Mouse (Mus musculus) kidney, postnatal 0 days (tissue): ENCODE data around the gene Sec14l4. TPM values are rescaled to one million over a fixed set of nuclear protein-coding genes. Genes with fewer than 3 reads are reported as not detected.

ENCODE experiments used
- ATAC-seq: fragments of 200-750 bp; cut with Nextera tagmentation; replicated peaks from 2 replicates; pipeline ENCODE4 v1.8.0; 2017; ENCODE audit warnings: low read depth, moderate number of reproducible peaks, moderate TSS enrichment, moderate library complexity; ENCODE audit not compliant: low FRiP score
- DNase-seq: peaks from one replicate; pipeline ENCODE4 v3.0.0-alpha.2; 2016; ENCODE audit warnings: low spot score
- H3K27ac ChIP-seq: fragments of 300-500 bp; sonication (generic); 2 replicates; pipeline ENCODE4 v1.5.1; 2014; ENCODE audit warnings: mild to moderate bottlenecking
- H3K27me3 ChIP-seq: fragments of 300-500 bp; sonication (generic); 2 replicates; pipeline ENCODE4 v1.6.1; 2014; ENCODE audit warnings: low read length, mixed read lengths; ENCODE audit not compliant: insufficient read depth
- H3K36me3 ChIP-seq: fragments of 300-500 bp; sonication (generic); 2 replicates; pipeline ENCODE4 v1.6.1; 2014; ENCODE audit warnings: low read length, mixed read lengths; ENCODE audit not compliant: insufficient read depth
- H3K4me1 ChIP-seq: fragments of 300-500 bp; sonication (generic); replicated peaks from 2 replicates; pipeline ENCODE4 v1.6.1; 2014; ENCODE audit warnings: antibody characterized with exemption, low read length, mixed read lengths; ENCODE audit not compliant: insufficient read depth
- H3K4me2 ChIP-seq: fragments of 300-500 bp; sonication (generic); 2 replicates; pipeline ENCODE4 v1.6.1; 2014; ENCODE audit warnings: mild to moderate bottlenecking, low read length, moderate library complexity, mixed read lengths
- H3K4me3 ChIP-seq: fragments of 300-500 bp; sonication (generic); replicated peaks from 2 replicates; pipeline ENCODE4 v1.5.1; 2014; ENCODE audit warnings: low read depth, low read length
- H3K9ac ChIP-seq: fragments of 300-500 bp; sonication (generic); 2 replicates; pipeline ENCODE4 v1.6.1; 2014; ENCODE audit warnings: low read depth, low read length
- H3K9me3 ChIP-seq: fragments of 300-500 bp; sonication (generic); replicated peaks from 2 replicates; pipeline ENCODE4 v1.6.1; 2016; ENCODE audit warnings: low read length, inconsistent platforms, mixed read lengths
- CTCF ChIP-seq: IDR thresholded peaks from 2 replicates; pipeline ENCODE4 v1.5.1; 2016; ENCODE audit warnings: antibody characterized with exemption, low read depth, mild to moderate bottlenecking, moderate library complexity
- WGBS: fragments of 180-500 bp; shearing (Covaris S2); extraction: QIAGEN DNeasy Blood & Tissue Kit; methylation state at CpG from one replicate; pipeline ENCODE4 v1.1.7; 2014; 5-methylcytosine and 5-hydroxymethylcytosine counted together
- polyA plus RNA-seq: library from polyadenylated mRNA; unstranded; fragments of >200 nt; fragmentation: Nextera tagmentation; extraction: Ambion mirVana; gene quantifications from 2 replicates; pipeline ENCODE4 v1.2.1, GENCODE M21; 2015

The Sec14l4 gene
- not detected in 2 replicates for polyA plus RNA-seq

DNA sequence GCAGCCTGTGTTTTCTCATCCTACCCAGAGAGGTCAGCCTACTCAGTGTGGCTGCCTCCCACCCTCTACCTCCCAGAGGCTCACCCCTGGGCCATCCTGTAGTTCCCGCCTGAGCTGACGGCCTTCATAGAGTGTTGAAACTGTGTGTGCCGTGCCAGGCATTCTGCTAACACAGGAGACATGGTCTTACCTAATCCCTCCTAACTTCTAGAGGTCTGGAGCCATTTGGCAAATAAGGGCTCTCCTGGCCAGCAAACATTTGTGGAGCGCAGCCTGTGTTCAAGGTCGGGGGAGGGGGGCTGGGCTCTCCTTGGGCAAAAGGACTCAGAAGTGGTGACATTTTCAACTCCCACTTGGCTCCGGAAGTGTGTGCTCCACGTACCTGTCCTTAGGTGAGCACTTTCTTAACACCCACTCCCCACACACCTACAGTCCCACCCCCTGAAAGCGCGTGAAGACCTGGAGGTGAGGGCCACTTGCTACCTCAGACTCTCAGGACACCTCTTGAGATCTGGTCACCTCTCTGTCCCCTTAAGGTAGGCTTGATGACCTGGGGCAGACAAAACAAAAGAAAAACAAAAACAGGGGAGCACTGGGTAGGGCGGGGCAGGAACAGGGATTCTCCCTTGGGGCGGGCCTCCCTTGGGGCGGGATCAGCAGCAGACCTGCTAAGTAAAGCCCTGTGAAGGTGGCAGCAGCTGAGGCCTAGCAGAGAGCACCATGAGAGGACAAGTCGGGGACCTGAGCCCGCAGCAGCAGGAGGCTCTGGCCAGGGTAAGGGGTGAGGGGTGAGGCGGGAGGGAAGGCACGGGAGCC, at the start of gene Sec14l4:
Gene Sec14l4 (plus strand): TSS at position 337 of the 816 bp plus-strand sequence.
- H3K36me3 ChIP-seq, result no peaks in the 10 kb centered on the region
- no peaks in the 10 kb centered on the region for H3K4me1 ChIP-seq
- H3K9ac ChIP-seq, result no peak within 1 kb of the TSS
- no peak for DNase-seq
- 40% methylated on average over 16 of the region's 16 CpGs for WGBS
- no peak within 1 kb of the TSS for H3K27ac ChIP-seq
- no peak within 1 kb of the TSS for H3K4me2 ChIP-seq
- no peaks in the 10 kb centered on the region for H3K27me3 ChIP-seq
- H3K9me3 ChIP-seq, result no peaks in the 10 kb centered on the region
- H3K4me3 ChIP-seq, result no peak within 1 kb of the TSS
- no peak for ATAC-seq
- no peak for TF ChIP-seq CTCF

DNA sequence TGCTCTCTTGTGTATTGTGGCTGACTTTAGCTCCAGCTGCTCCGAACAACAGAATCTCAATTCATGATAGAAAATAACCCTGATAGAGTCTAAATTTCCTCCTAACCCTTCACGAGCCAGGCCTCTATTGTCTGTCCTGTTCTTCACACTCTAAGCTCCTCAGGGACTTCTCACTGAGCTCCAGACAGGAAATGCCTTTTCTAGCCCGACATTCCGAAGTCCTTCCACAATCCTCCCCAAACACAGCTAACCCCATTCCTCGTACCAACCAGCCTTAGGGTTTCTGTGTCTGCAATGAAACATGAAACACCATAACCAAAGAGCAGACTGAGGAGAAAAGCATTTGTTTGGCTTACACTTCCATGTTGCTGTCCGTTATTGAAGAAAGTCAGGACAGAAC, 49.7 kb upstream of the Sec14l4 start:
- no peak overlapping the region for H3K4me2 ChIP-seq
- WGBS, result 48% methylated on average over 6 of the region's 6 CpGs
- TF ChIP-seq CTCF, result no peak
- no peak overlapping the region for H3K9ac ChIP-seq
- no peaks in the 10 kb centered on the region; the same call in 1 of the 2 replicates for H3K4me1 ChIP-seq
- peak; percentile 57 for DNase-seq
- ATAC-seq, result no peak
- H3K4me3 ChIP-seq, result no peak overlapping the region
- H3K27ac ChIP-seq, result peak overlapping the region; percentile 20; the same call in 1 of the 2 replicates
- H3K27me3 ChIP-seq, result no peaks in the 10 kb centered on the region
- peaks cover 23% of the 10 kb centered on the region for H3K36me3 ChIP-seq
- H3K9me3 ChIP-seq, result no peaks in the 10 kb centered on the region

DNA sequence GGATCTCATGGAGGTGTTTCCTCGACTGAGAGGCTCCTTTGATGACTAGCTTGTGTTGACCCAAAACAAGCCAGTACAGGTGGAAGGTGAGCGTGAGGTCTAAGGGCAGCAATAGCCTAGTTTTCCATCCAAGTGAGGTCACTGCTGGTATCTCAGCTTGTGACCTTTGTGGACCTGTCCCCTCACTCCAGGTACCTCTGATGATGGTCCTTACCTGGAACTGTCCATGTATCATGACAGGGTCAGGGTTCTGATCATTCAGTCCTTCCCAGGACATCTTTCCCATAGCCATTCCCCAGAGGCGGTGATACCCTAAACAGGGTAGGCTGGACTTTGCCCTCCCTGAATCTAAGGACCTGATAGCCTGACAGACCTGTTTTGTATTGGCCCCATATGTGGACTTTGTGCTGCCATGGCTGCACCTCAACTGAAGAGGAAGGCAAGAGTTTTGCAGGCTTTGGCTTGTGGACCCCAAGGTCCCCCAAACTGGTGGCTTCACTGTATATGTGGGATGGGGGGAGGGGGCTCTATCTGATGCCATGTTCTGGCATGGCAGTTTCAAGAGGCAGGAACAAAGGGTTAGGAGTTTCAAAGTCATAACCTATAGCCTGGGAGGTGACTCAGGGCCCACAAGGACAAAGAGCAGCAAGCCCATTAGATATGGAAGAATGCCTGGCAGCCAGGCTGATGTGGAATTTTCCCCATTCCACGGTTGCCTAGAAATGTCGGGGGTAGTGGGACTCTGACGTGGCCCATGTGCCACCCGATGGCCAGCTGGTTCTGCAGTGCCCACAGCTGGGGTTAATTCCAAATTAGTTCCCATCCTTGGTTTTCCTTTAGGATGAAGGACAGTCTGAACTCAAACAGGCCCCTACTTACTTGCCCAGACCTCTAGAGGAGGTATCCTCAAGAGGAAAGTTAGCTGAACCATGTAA, 48.7 kb upstream of the Sec14l4 start:
- Histone ChIP-seq H3K9ac (no peak overlapping the region), H3K4me2 (no peak overlapping the region), H3K4me1 (no peaks in the 10 kb centered on the region; the same call in 1 of the 2 replicates), H3K27ac (peak overlapping the region; percentile 79; the same call in 1 of the 2 replicates), H3K27me3 (no peaks in the 10 kb centered on the region), H3K9me3 (no peaks in the 10 kb centered on the region), H3K36me3 (peaks cover 13% of the 10 kb centered on the region; the same call in 1 of the 2 replicates), H3K4me3 (peak overlapping the region; percentile 40)
- 53% methylated on average over 7 of the region's 7 CpGs for WGBS
- no peak for DNase-seq
- ATAC-seq, result peak; percentile 9; the same call in 1 of the 2 replicates
- no peak for TF ChIP-seq CTCF

DNA sequence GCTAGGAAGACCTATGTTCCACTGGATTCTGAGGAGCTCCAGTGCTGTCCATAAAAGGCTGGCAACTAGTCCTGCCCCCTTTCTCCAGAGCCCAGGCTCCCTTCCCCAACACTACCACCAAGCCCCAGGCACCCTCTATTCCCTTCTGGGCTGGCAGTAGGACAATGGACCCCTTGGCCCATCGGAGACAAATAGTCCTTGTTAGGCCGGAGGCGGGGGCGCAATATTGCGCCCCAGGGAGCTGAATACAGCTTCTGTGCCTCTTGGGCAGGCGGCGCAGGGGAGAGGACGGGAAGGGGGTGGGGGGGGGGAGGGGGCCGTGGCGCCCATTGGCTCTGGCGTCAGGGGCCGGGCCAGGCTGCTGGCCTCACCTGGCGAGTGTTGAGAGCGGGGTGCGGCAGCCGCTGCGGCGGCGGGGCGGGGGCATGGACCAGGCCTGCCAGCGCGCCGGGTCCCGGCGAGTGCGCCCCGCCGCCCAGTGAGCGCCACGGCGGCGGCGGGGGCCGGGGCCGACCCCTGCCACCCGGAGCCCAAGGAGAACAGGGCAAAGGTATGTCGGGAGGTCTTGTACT, 47.9 kb upstream of the Sec14l4 start, which contains the start of gene Gal3st1:
Gene Gal3st1 (plus strand): TSS at position 346 of the 572 bp plus-strand sequence.
- Histone ChIP-seq H3K9me3 (no peaks in the 10 kb centered on the region), H3K27me3 (no peaks in the 10 kb centered on the region), H3K36me3 (peaks cover 9% of the 10 kb centered on the region; the same call in 1 of the 2 replicates), H3K4me2 (peak within 1 kb of the TSS; percentile 57), H3K9ac (peak within 1 kb of the TSS; percentile 55), H3K4me1 (no peaks in the 10 kb centered on the region; the same call in 1 of the 2 replicates), H3K4me3 (peak within 1 kb of the TSS; percentile 40), H3K27ac (peak within 1 kb of the TSS; percentile 79)
- TF ChIP-seq CTCF, result no peak
- WGBS, result 3% methylated on average over 23 of the region's 37 CpGs
- ATAC-seq (peak; percentile 61; the same call in 1 of the 2 replicates), DNase-seq (no peak)

DNA sequence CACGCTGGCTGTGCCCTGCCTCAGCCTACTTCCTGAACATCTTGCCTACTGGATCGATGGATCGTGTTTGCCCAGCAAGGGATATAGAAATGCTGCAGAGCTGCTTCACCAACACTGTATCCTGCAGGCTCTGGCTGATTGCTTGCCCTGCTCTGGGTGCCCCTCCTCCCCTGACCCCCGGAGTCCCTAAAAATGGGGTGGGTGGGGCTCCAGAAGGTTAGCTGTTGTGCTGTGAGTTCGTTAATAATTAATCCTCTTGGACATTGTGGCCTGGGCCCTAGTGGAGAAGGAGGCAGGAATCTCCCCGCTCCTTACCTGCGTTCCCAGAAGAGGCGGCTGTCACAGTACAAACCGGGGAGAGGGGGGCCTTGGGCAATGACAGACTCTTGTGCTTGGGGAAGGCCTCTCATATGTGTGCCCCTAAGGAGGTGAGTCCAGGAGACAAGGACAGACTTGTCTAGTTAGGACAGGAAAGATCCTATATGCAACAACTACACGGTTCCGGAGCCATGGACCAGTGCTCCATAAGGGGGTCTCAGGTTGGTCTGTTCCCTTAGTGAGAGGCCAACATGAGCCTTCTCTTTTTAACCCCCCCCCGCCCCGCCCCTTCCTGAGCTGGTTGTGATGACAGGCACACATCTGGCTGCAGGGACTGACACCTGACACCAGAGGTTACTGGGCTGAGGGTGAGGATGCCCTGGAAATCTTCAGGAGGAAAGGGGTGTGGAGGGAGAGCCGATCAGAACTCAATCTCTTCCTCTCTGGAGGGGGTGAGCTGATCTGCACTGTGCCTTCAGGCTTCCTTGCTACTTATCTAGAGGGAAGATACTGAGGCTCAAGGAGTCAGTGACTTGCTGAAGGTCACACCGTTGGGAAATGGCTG, 47.2 kb upstream of the Sec14l4 start:
- no peaks in the 10 kb centered on the region; the same call in 1 of the 2 replicates for H3K4me1 ChIP-seq
- peak overlapping the region; percentile 57 for H3K4me2 ChIP-seq
- no peaks in the 10 kb centered on the region for H3K9me3 ChIP-seq
- H3K27me3 ChIP-seq, result no peaks in the 10 kb centered on the region
- H3K4me3 ChIP-seq, result peak overlapping the region; percentile 40
- WGBS, result 9% methylated on average over 15 of the region's 15 CpGs
- peak overlapping the region; percentile 79 for H3K27ac ChIP-seq
- peaks cover 4% of the 10 kb centered on the region; the same call in 1 of the 2 replicates for H3K36me3 ChIP-seq
- ATAC-seq (peak; percentile 59), DNase-seq (peak; percentile 45)
- H3K9ac ChIP-seq, result peak overlapping the region; percentile 55
- no peak for TF ChIP-seq CTCF
